Comparison of ENCODE assay signal across 19 mouse cellular contexts in the genomic region with DNA sequence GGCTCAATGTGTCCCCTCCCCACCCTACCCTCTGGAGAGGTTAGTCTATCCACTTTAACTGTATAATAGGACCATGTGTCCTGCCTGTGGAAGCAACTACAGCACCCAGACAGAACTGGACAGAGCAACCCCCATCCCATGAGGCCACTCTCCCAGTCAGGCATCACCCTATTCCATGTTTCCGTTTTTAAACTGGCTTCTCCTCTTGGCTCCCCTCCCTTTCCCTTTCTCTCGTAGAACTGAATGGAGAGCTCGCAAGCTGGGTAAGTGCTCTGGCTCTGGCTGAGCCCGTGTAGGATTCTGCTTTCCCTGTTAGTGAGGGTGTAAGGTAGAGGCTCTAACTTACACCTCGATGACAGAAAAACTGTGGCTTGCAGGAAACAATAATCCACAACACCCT.
"Had no signal": no experiment of that assay in that cellular context is flagged by ENCODE, and none has a peak within 500 bp of the region (broad histone marks: within the 10 kb centered on the region; RNA-seq: fewer than 3 reads in every experiment).

No protein-coding gene starts in this region.

- H3K4me2 ChIP-seq: lung, embryonic 14.5 days; midbrain, embryonic 12.5 days; neural tube, embryonic 13.5 days; neural tube, embryonic 15.5 days had no signal

- H3K4me3 ChIP-seq: midbrain, embryonic 10.5 days; midbrain, embryonic 12.5 days; myocyte; neural tube, embryonic 13.5 days; neural tube, embryonic 15.5 days had no signal

- H3K9me3 ChIP-seq: midbrain, embryonic 10.5 days; midbrain, embryonic 12.5 days; neural tube, embryonic 13.5 days; neural tube, embryonic 15.5 days had no signal

- H3K27ac ChIP-seq: midbrain, embryonic 10.5 days; midbrain, embryonic 12.5 days; neural tube, embryonic 13.5 days; neural tube, embryonic 15.5 days had no signal

- DNase-seq: lung, adult 18-20 months; lung, embryonic 14.5 days; lung, postnatal 10 days; lung, postnatal 4 days; midbrain, embryonic 14.5 days; retina, postnatal 1 day; right cerebral cortex, adult 18-20 months; right cerebral cortex, postnatal 25 days; right cerebral cortex, postnatal 4 days; spleen, adult 18-20 months; thymus, adult 18-20 months; thymus, postnatal 14 days; thymus, postnatal 36 days had no signal

- H3K9ac ChIP-seq: lung, embryonic 14.5 days; midbrain, embryonic 12.5 days; neural tube, embryonic 13.5 days; neural tube, embryonic 15.5 days had no signal

- ATAC-seq: midbrain, embryonic 16.5 days had no signal

- H3K4me1 ChIP-seq: midbrain, embryonic 10.5 days; midbrain, embryonic 12.5 days; neural tube, embryonic 13.5 days; neural tube, embryonic 15.5 days had no signal

- H3K27me3 ChIP-seq: midbrain, embryonic 12.5 days; neural tube, embryonic 13.5 days; neural tube, embryonic 15.5 days had no signal
